Mouse (Mus musculus) lung, postnatal 0 days (tissue): ENCODE results near the gene Bspry. TPM values are rescaled to one million over a fixed set of nuclear protein-coding genes. Genes with fewer than 3 reads are reported as not detected.

Experiments used
- ATAC-seq: fragments of 200-750 bp; cut with Nextera tagmentation; 2 replicates; pipeline ENCODE4 v1.8.0; 2017; ENCODE audit warnings: moderate library complexity
- DNase-seq: peaks from one replicate; pipeline ENCODE4 v3.0.0-alpha.2; 2016; ENCODE audit warnings: low spot score
- H3K27ac ChIP-seq: fragments of 300-500 bp; sonication (generic); 2 replicates; pipeline ENCODE4 v1.5.1; 2014; ENCODE audit warnings: antibody characterized with exemption, mild to moderate bottlenecking, low read length, mixed read lengths
- H3K27me3 ChIP-seq: fragments of 300-500 bp; sonication (generic); replicated peaks from 2 replicates; pipeline ENCODE4 v1.6.1; 2014; ENCODE audit warnings: low read length, mixed read lengths; ENCODE audit not compliant: insufficient read depth
- H3K36me3 ChIP-seq: fragments of 300-500 bp; sonication (generic); 2 replicates; pipeline ENCODE4 v1.6.1; 2014; ENCODE audit warnings: low read length, mixed read lengths; ENCODE audit not compliant: insufficient read depth
- H3K4me1 ChIP-seq: fragments of 300-500 bp; sonication (generic); 2 replicates; pipeline ENCODE4 v1.6.1; 2014; ENCODE audit warnings: antibody characterized with exemption, low read depth, low read length, mixed read lengths; ENCODE audit not compliant: insufficient read depth
- H3K4me2 ChIP-seq: fragments of 300-500 bp; sonication (generic); replicated peaks from 2 replicates; pipeline ENCODE4 v1.6.1; 2014; ENCODE audit warnings: low read depth, mild to moderate bottlenecking, low read length, moderate library complexity, mixed read lengths
- H3K4me3 ChIP-seq: fragments of 300-500 bp; sonication (generic); 2 replicates; pipeline ENCODE4 v1.5.1; 2014; ENCODE audit warnings: low read depth, low read length
- H3K9ac ChIP-seq: fragments of 300-500 bp; sonication (generic); replicated peaks from 2 replicates; pipeline ENCODE4 v1.6.1; 2014; ENCODE audit warnings: low read depth, mild to moderate bottlenecking
- H3K9me3 ChIP-seq: fragments of 300-500 bp; sonication (generic); 2 replicates; pipeline ENCODE4 v1.6.1; 2016; ENCODE audit warnings: low read length, mixed read lengths
- CTCF ChIP-seq: IDR thresholded peaks from 2 replicates; pipeline ENCODE4 v1.5.1; 2016; ENCODE audit warnings: antibody characterized with exemption, mild to moderate bottlenecking
- EP300 ChIP-seq: IDR thresholded peaks from 2 replicates; pipeline ENCODE4 v1.6.1; 2016; ENCODE audit warnings: antibody characterized with exemption, mild to moderate bottlenecking, control low read depth
- WGBS: fragments of 180-500 bp; shearing (Covaris S2); extraction: QIAGEN DNeasy Blood & Tissue Kit; methylation state at CpG from one replicate; pipeline ENCODE4 v1.1.7; 2014; 5-methylcytosine and 5-hydroxymethylcytosine counted together
- polyA plus RNA-seq: library from polyadenylated mRNA; unstranded; fragments of >200 nt; fragmentation: Nextera tagmentation; extraction: Ambion mirVana; gene quantifications from 2 replicates; pipeline ENCODE4 v1.2.1, GENCODE M21; 2015

The Bspry gene
- polyA plus RNA-seq, 1 experiment from 2014 or later: 33.0 TPM

- Histone ChIP-seq H3K4me2 (no peak overlapping the region), H3K4me3 (no peak overlapping the region), H3K36me3 (no peaks in the 10 kb centered on the region), H3K9ac (no peak overlapping the region), H3K4me1 (no peaks in the 10 kb centered on the region; the same call in 1 of the 2 replicates), H3K9me3 (no peaks in the 10 kb centered on the region), H3K27me3 (no peaks in the 10 kb centered on the region), H3K27ac (no peak overlapping the region)
- no peak for ATAC-seq
- WGBS: 78% methylated on average over 2 of the region's 2 CpGs
- TF ChIP-seq CTCF (no peak), EP300 (no peak)
- no peak for DNase-seq
These were observed 16.7 kb upstream of the Bspry start for GRCm38 (mm10) chr4:62463124-62463523.

- WGBS: 82% methylated on average over 1 of the region's 1 CpGs
- Histone ChIP-seq H3K27me3 (no peaks in the 10 kb centered on the region), H3K4me3 (no peak overlapping the region), H3K9me3 (no peaks in the 10 kb centered on the region), H3K9ac (no peak overlapping the region), H3K4me1 (no peaks in the 10 kb centered on the region; the same call in 1 of the 2 replicates), H3K36me3 (no peaks in the 10 kb centered on the region), H3K27ac (no peak overlapping the region), H3K4me2 (no peak overlapping the region)
- peak; percentile 39 for TF ChIP-seq CTCF
- TF ChIP-seq EP300: no peak
- ATAC-seq (no peak), DNase-seq (no peak)
These were observed 11.7 kb upstream of the Bspry start for GRCm38 (mm10) chr4:62468158-62468557.

GRCm38 (mm10) chr4:62470598-62471051 is 9.2 kb upstream of the Bspry start, which contains the start of gene Wdr31:
Wdr31 (minus strand) TSS chr4:62470896.
- peak within 1 kb of the TSS; percentile 52 for H3K4me3 ChIP-seq
- H3K9me3 ChIP-seq: no peaks in the 10 kb centered on the region
- no peaks in the 10 kb centered on the region; the same call in 1 of the 2 replicates for H3K4me1 ChIP-seq
- H3K4me2 ChIP-seq: peak within 1 kb of the TSS; percentile 69
- ATAC-seq: peak; percentile 91
- no peaks in the 10 kb centered on the region for H3K27me3 ChIP-seq
- under 1% methylated on average over 27 of the region's 30 CpGs for WGBS
- no peak for TF ChIP-seq EP300
- TF ChIP-seq CTCF: no peak
- DNase-seq: peak; percentile 70
- H3K9ac ChIP-seq: no peak within 1 kb of the TSS
- H3K36me3 ChIP-seq: no peaks in the 10 kb centered on the region
- no peak within 1 kb of the TSS for H3K27ac ChIP-seq

- H3K9me3 ChIP-seq: no peaks in the 10 kb centered on the region
- TF ChIP-seq CTCF: no peak
- no peak for TF ChIP-seq EP300
- no peaks in the 10 kb centered on the region; the same call in 1 of the 2 replicates for H3K4me1 ChIP-seq
- no peaks in the 10 kb centered on the region for H3K36me3 ChIP-seq
- H3K4me2 ChIP-seq: no peak overlapping the region
- no peaks in the 10 kb centered on the region for H3K27me3 ChIP-seq
- 97% methylated on average over 2 of the region's 2 CpGs for WGBS
- H3K9ac ChIP-seq: no peak overlapping the region
- no peak for ATAC-seq
- no peak overlapping the region for H3K4me3 ChIP-seq
- DNase-seq: no peak
- no peak overlapping the region for H3K27ac ChIP-seq
These were observed 7.8 kb upstream of the Bspry start for GRCm38 (mm10) chr4:62472071-62472470.

- ATAC-seq (no peak), DNase-seq (no peak)
- no peaks in the 10 kb centered on the region for H3K36me3 ChIP-seq
- TF ChIP-seq CTCF (no peak), EP300 (no peak)
- no peaks in the 10 kb centered on the region for H3K27me3 ChIP-seq
- H3K4me1 ChIP-seq: no peaks in the 10 kb centered on the region; the same call in 1 of the 2 replicates
- H3K27ac ChIP-seq: peak overlapping the region; percentile 48
- 45% methylated on average over 2 of the region's 2 CpGs for WGBS
- H3K9me3 ChIP-seq: no peaks in the 10 kb centered on the region
- no peak overlapping the region for H3K9ac ChIP-seq
- no peak overlapping the region for H3K4me2 ChIP-seq
- no peak overlapping the region for H3K4me3 ChIP-seq
These were observed 4.7 kb upstream of the Bspry start for GRCm38 (mm10) chr4:62475131-62475530.

GRCm38 (mm10) chr4:62475793-62476192 is 4.1 kb upstream of the Bspry start:
- Histone ChIP-seq H3K4me3 (no peak overlapping the region), H3K4me1 (no peaks in the 10 kb centered on the region), H3K9ac (no peak overlapping the region), H3K9me3 (no peaks in the 10 kb centered on the region), H3K27me3 (no peaks in the 10 kb centered on the region), H3K36me3 (no peaks in the 10 kb centered on the region), H3K4me2 (no peak overlapping the region), H3K27ac (peak overlapping the region; percentile 48)
- ATAC-seq: no peak
- TF ChIP-seq CTCF: no peak
- 0 out of 2 replicates have a peak, but pooled peaks have one; percentile 13 for TF ChIP-seq EP300
- 46% methylated on average over 6 of the region's 6 CpGs for WGBS
- DNase-seq: peak; percentile 67
